Mouse (Mus musculus): ENCODE data around the gene Prkg2. TPM values are rescaled to one million over a fixed set of nuclear protein-coding genes. Genes with fewer than 3 reads are reported as not detected.

The Prkg2 gene
- polyA plus RNA-seq, 1 experiment: 0.32 TPM

- no peak for DNase-seq (ENCODE audit: low read depth)
Observed at GRCm38 (mm10) chr5:98900926-98901325, 136.2 kb downstream of the Prkg2 start.

DNA sequence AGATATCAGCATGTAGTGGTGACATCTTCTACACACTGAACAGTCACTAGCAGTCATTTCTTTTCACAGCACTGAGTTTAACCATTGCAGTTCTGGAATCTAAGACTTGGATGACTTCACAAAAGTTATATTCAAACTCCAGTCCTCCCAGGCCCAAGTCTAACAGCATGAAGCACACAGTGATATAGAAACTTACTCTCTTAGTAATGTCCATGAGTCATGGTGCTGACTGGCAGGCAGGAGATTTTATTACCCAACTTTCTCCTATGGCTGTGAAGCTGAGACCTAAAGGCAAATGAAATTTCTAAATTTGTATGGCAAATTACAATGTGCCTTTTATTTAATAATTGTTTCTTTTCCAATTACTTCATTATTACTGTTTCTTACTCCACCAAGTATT is 139.2 kb downstream of the Prkg2 start:
- DNase-seq (ENCODE audit: low read depth): no peak

GRCm38 (mm10) chr5:98894281-98894680 is 142.9 kb downstream of the Prkg2 start:
- DNase-seq (ENCODE audit: low read depth): no peak

GRCm38 (mm10) chr5:98890544-98891050 is 146.6 kb downstream of the Prkg2 start:
- DNase-seq (ENCODE audit: low read depth): no peak

DNA sequence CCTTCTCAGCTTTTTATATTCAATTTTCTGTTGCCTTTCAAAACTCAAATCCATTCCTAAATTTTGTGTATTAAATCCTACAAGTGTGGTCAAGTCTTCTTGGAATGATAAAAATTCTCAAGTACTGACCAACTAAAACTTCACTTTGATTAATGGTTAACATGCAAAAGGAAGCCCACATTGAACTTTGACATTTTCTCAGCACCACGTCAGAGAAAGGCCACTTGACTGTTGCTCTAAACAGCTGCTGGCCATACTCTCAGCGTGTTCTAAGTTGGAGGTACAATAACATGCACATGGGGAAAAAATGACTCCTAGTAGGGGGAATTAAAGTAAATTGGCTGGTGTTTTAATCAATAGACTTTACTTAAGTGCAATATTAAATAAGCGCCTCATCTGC is 155.1 kb downstream of the Prkg2 start:
- no peak for DNase-seq (ENCODE audit: low read depth)

Other genes starting within 250 kb of the Prkg2 start
- 7.1 and 11.4 TPM in 2 replicates for gene Bmp3, start 182.9 kb downstream of the Prkg2 start, polyA plus RNA-seq (2012; rRNA removed)